Mouse (Mus musculus) cerebellum, adult 8-10 months (tissue): ENCODE results near the gene Faap24.
A peak's percentile ranks its signal among the peaks of the same experiment; 100 is the strongest.

Experiments
- DNase-seq: peaks from one replicate; pipeline ENCODE4 v3.0.0; 2022

Gene Faap24

GRCm38 (mm10) chr7:35396542-35397168, at the start of gene Faap24, which contains the start of gene Cep89:
Faap24 (minus strand) TSS chr7:35396836.
Cep89 (plus strand) TSS chr7:35397035.
- peak; percentile 96 for DNase-seq

- DNase-seq: no peak
These were observed 38.6 kb upstream of the Faap24 start for GRCm38 (mm10) chr7:35435266-35435665.

- DNase-seq: no peak
These were observed 31.5 kb upstream of the Faap24 start for GRCm38 (mm10) chr7:35428146-35428545.

GRCm38 (mm10) chr7:35423071-35423470, 26.4 kb upstream of the Faap24 start:
- DNase-seq: no peak

- no peak for DNase-seq
These were observed 20.0 kb upstream of the Faap24 start for GRCm38 (mm10) chr7:35416654-35416948.

DNA sequence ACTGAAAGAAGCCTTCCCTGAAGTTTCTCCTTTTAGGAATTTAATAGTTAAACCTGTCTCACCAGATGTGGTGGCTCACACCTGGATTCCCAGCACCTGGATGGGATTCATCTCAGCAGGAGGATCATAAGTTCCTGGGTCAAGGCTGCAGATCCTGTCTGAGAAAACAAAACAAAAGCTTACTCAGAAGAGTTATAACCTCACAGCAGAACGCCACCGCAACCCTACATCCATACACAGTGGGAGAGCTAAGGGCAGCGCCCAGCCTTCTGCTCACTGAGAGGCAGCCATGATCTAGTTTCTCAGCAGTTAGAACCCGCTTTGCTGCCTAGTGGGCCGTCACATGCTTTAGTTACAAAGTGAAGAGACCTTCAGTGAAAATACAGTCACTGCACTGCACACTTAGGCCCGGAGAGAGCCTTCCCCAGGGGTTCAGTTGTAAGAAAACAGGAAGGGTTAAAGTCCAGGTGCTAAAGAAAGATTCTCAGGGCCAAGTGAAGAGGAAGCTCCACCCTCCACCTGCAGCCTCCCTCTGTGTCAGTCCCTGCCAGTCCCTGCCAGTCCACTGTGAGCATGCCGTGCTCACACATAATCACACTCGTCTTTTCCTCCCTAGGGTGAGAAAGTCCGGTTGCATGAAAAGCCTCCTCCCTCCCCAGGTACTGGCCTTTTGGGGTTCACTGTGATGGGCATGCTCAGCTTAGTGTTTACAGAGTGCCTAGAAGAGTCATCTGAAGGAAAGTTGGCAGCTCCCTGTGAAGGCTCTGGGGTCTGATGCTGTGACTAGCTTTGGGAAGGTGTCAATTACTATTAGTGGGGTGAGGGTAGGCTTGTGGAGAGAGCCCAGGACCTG, 19.4 kb upstream of the Faap24 start:
- no peak for DNase-seq

DNA sequence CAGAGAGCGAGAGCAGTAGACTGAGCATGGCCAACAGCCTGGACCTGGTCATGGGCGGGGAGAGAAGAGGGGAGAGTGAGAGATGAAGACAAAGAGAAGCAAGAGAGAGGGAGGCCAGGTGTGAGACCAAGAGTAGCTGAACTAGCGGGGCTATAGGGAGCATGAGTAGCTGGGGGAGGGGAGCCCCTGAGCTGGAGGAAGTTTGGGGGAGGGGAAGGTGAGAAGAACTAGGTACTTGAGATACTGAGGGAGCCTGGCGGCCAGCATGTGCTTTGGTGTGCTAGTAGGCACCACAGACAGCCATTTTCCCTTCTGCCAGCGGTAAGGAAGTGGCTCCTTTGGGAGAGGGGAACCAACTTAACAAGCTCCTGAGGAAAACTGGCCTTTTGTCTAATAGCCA, 18.6 kb upstream of the Faap24 start:
- no peak for DNase-seq

- no peak for DNase-seq
These were observed 4.5 kb upstream of the Faap24 start for GRCm38 (mm10) chr7:35401169-35401568.

- DNase-seq: peak; percentile 30
These were observed 741 bp downstream of the Faap24 start for GRCm38 (mm10) chr7:35395734-35396456.

GRCm38 (mm10) chr7:35392935-35393334, 3.7 kb downstream of the Faap24 start:
- peak; percentile 36 for DNase-seq

GRCm38 (mm10) chr7:35388694-35389093, 7.9 kb downstream of the Faap24 start:
- DNase-seq: no peak

GRCm38 (mm10) chr7:35386525-35386952, 10.1 kb downstream of the Faap24 start:
- DNase-seq: no peak

DNA sequence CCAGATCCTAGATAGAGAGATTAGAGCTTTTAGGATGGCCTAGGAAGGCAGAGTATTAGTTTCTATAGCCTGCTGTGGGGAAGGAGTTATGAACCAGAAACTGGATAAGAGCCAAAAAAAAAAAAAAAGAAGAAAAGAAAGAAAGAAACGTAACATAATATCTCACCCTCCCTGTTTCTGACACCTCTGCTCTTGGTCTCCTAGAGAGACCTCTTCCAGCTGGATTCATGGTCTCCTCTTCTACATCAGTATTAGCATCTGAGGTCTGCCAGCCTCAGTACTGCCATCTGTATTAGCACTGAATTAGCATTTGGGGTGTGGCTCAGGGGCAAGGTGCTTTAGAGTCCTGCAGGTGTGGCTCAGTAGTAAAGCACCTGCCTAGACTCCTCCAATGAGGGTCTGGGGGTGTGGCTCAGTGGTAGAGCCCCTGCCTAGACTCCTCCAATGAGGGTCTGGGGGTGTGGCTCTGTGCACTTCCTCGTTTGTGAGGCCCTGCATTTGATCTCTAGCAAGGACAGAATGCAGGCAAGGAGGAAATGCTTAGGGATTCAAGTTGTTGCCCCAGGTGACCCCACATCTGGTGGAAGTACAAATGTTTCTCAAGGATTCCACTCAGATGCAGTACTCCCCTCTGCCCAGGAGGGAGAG, 13.8 kb downstream of the Faap24 start:
- DNase-seq: no peak

DNA sequence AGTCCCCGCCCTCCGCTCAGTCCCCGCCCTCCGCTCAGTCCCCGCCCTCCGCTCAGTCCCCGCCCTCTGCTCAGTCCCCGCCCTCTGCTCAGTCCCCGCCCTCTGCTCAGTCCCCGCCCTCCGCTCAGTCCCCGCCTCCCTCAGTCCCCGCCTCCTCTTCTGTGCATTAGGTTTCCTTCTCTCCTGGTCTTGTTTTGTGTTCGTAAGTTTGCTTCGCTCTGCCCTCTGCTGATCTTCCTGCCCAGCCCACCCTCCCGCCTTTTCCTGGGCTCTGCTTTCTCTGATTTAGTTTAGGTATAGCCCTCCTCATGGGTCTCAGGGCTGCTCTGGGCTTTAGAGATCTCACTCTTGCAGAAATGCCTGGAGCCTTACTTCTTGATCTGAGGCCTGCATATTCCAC, 14.8 kb downstream of the Faap24 start:
- no peak for DNase-seq

DNA sequence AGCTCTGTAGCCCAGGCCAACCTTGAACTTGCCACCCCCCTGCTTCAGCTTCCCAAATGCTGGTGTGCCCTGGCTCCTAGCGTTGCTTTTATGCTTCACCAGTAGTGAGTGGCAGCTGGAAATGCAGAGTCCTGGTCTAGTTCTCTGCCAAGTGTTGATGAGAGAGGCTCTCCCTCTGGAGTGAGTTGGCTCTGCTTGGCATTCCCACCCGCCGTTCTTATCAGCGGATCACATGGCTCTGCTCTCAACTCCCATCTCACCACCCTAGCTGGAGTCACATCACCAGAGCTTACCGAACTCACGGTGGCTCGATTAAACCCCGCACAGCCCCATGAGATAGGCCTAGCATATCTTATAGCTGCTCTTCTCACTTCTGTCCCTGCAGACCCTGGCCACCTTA, 16.3 kb downstream of the Faap24 start:
- no peak for DNase-seq

DNA sequence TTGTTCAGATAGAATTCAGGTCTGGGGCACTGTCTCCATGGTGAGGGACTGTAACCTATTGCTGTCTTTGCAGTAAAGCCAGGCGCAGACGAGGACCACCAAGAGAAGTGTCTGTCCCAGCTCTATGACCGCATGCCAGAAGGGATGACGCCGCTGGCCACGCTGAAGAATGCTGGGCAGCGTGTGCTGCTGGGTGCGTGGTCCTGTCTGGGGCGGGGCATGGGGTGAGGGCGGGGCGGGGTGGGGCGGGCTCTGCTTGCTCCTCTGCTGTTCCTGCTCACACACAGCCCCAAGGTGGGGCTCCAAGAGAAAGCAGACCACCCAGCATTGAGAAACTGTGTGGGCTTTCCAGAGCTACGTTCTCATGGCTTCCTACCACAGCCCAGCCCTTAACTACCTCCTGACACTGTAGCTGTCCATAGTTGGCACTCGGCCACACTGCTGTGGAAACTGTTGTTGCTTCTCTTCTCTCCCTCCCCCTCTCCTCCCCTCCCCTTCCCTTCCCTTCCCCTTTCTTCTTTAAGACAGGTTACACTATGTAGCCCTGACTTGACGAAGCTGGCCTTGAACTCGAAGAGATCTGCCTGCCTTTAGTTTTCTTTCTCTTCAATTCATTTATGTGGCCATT, 17.0 kb downstream of the Faap24 start:
- DNase-seq: no peak

GRCm38 (mm10) chr7:35376623-35377022, 20.0 kb downstream of the Faap24 start:
- DNase-seq: peak; percentile 48

DNA sequence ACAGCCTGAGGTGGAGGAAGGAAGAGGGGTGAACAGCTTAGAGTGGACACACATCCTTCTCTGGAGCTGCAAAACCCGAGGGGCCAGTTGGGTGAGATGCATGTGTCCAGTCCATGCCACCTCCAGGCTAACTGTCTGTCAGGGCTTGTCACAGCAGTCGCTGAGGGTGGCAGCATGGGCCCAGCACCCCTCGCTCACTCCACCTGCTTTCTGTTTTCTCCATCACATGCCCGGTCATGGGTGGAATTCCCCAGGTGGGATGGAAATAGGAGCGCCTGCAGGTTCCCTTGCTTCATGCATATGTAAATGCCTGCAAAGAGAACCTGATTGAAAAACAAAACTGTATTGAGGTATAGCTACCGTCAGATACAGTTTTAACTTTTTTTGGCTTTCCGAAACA, 22.4 kb downstream of the Faap24 start:
- DNase-seq: no peak

DNA sequence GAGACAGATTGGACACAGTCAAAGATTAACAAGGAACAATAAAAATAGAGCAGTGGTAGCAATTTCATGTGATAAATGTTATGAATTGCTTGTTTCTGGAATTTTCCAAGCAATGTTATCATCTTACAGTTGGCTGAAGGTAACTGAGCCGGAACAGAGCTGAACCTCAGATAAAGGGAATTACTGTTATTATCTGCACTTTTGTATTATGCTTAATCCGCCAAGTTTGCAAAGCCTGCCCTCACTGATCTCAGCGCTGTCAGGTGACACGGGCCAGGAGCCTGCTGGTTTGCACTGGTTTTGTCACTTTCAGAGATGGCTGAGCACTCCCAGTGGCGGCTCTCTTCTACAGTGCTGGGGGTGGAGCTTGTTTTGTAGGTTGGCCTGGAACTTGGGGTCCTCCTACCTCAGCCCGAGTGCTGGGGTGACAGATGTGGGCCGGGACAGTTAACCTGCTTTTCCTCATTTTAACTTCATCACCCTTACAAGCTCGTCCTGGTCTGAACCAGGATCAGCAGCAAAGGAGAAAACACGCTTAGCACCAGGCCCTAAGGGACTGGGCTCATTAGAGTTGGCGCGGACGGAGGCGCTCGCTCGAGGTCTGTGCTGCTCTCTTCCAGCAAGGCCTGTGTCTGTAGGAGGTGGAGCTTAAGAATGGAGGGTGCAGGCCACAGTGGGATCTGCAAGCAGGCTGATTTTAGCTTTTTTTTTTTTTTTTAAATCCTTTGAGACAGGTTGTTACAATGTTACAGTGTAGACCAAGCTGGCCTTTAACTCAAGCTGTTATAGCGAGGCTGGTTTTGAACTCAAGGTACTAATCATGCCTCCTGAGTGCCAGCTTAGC, 23.3 kb downstream of the Faap24 start:
- DNase-seq: no peak

- DNase-seq: no peak
These were observed 24.1 kb downstream of the Faap24 start for GRCm38 (mm10) chr7:35372483-35373017.

DNA sequence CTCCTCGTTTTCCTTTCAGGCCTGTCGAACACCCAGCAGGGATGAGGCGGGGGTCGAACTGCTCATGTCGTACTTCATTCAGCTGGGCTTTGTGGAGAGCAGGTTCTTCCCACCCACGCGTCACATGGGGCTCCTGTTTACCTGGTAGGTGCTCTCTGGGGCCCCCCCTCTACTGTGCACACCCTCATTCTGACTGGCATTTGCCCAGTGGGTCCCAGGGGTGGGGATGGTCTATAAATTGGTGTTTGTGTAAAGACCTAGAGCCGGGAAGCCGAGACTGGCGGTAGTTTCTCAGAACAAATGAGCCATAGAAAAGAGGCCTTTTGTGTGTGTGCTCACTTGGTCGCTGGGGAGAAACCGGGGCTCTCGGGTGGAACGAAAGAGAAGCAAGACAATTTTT, 25.5 kb downstream of the Faap24 start:
- no peak for DNase-seq
